Mouse (Mus musculus) erythroblast, embryonic 14.5 days (primary cell): ENCODE data around the gene Agpat1.

Experiments used
- GATA1 ChIP-seq: IDR thresholded peaks from 2 replicates; pipeline ENCODE4 v1.6.1; 2012; ENCODE audit warnings: low read length, inconsistent platforms, mixed read lengths
- TAL1 ChIP-seq: IDR thresholded peaks from 3 replicates; pipeline ENCODE4 v1.6.1; 2012; ENCODE audit warnings: low read length, inconsistent platforms, mixed read lengths

- TF ChIP-seq GATA1 (no peak), TAL1 (no peak)
These were observed 12.8 kb upstream of the Agpat1 start, which contains the start of gene Pbx2 for GRCm38 (mm10) chr17:34591029-34591993.
